Mouse (Mus musculus): ENCODE data around the gene Uba1. TPM values are rescaled to one million over a fixed set of nuclear protein-coding genes. Genes with fewer than 3 reads are reported as not detected.

The Uba1 gene
- total RNA-seq (2021): 100 to 1,000 TPM; 348 to 400 TPM
- long read RNA-seq, experiment 1, full-length matches to known transcripts: 140 of 202 reads
- long read RNA-seq, experiment 1, partial matches to known transcripts: 55 of 202 reads
- long read RNA-seq, experiment 1, other reads (novel, unspliced or antisense): 7 of 202 reads
- long read RNA-seq, experiment 2, full-length matches to known transcripts: 375 of 475 reads
- long read RNA-seq, experiment 2, partial matches to known transcripts: 83 of 475 reads
- long read RNA-seq, experiment 2, other reads (novel, unspliced or antisense): 17 of 475 reads

GRCm38 (mm10) chrX:20658026-20658652, at the start of gene Uba1:
TSS of gene Uba1 (plus strand) at chrX:20658326.
- DNase-seq (ENCODE audit: low spot score in 2 of 2): peak in 1 of 2 experiments; percentile 43

GRCm38 (mm10) chrX:20608500-20608899, 49.6 kb upstream of the Uba1 start:
- DNase-seq (ENCODE audit: low spot score in 2 of 2): no peak

- DNase-seq (ENCODE audit: low spot score in 2 of 2): peak in 1 of 2 experiments; percentile 20
These were observed 41.3 kb upstream of the Uba1 start for GRCm38 (mm10) chrX:20616861-20617175.

- peak; percentile 36 to 46 for DNase-seq (ENCODE audit: low spot score in 2 of 2)
These were observed 40.8 kb upstream of the Uba1 start, which contains the start of the genes Rbm10 and Ndufb11 for GRCm38 (mm10) chrX:20617176-20617902. TSS of gene Rbm10 (plus strand) at chrX:20617503. TSS of gene Ndufb11 (minus strand) at chrX:20617619.

GRCm38 (mm10) chrX:20617903-20618399, 40.2 kb upstream of the Uba1 start:
- DNase-seq (ENCODE audit: low spot score in 2 of 2): no peak

- DNase-seq (ENCODE audit: low spot score in 2 of 2): no peak
These were observed 20.0 kb upstream of the Uba1 start for GRCm38 (mm10) chrX:20638141-20638540.

- no peak for DNase-seq (ENCODE audit: low spot score in 2 of 2)
These were observed 13.3 kb upstream of the Uba1 start for GRCm38 (mm10) chrX:20644780-20645179.

GRCm38 (mm10) chrX:20657593-20657992, 533 bp upstream of the Uba1 start:
- DNase-seq (ENCODE audit: low spot score in 2 of 2): no peak

- DNase-seq (ENCODE audit: low spot score in 2 of 2): peak in 1 of 2 experiments; percentile 3
These were observed 823 bp downstream of the Uba1 start for GRCm38 (mm10) chrX:20658891-20659406.

- no peak for DNase-seq (ENCODE audit: low spot score in 2 of 2)
These were observed 4.2 kb downstream of the Uba1 start for GRCm38 (mm10) chrX:20662317-20662715.

GRCm38 (mm10) chrX:20662716-20663443, 4.8 kb downstream of the Uba1 start:
- peak; percentile 20 to 64 for DNase-seq (ENCODE audit: low spot score in 2 of 2)

- no peak for DNase-seq (ENCODE audit: low spot score in 2 of 2)
These were observed 5.3 kb downstream of the Uba1 start for GRCm38 (mm10) chrX:20663444-20663790.

- peak; percentile 17 to 59 for DNase-seq (ENCODE audit: low spot score in 2 of 2)
These were observed 29.5 kb downstream of the Uba1 start, which contains the start of gene Cdk16 for GRCm38 (mm10) chrX:20687519-20688067. TSS of gene Cdk16 (plus strand) at chrX:20687954.

GRCm38 (mm10) chrX:20688068-20688547, 30.0 kb downstream of the Uba1 start:
- DNase-seq (ENCODE audit: low spot score in 2 of 2): peak; percentile 40 to 64

GRCm38 (mm10) chrX:20688615-20689014, 30.5 kb downstream of the Uba1 start:
- peak; percentile 9 to 33 for DNase-seq (ENCODE audit: low spot score in 2 of 2)

- DNase-seq (ENCODE audit: low spot score in 2 of 2): no peak
These were observed 33.4 kb downstream of the Uba1 start for GRCm38 (mm10) chrX:20691566-20691965.

GRCm38 (mm10) chrX:20692616-20693015, 34.5 kb downstream of the Uba1 start:
- no peak for DNase-seq (ENCODE audit: low spot score in 2 of 2)

- no peak for DNase-seq (ENCODE audit: low spot score in 2 of 2)
These were observed 37.7 kb downstream of the Uba1 start for GRCm38 (mm10) chrX:20695842-20696241.

- peak in 1 of 2 experiments; percentile 6 for DNase-seq (ENCODE audit: low spot score in 2 of 2)
These were observed 45.7 kb downstream of the Uba1 start, which contains the start of gene Usp11 for GRCm38 (mm10) chrX:20703741-20704290. TSS of gene Usp11 (plus strand) at chrX:20703906.

Measured in adrenal gland, postnatal 4 days (tissue).